Mouse (Mus musculus): ENCODE measurements around the gene Slain1. TPM values are rescaled to one million over a fixed set of nuclear protein-coding genes. Genes with fewer than 3 reads are reported as not detected.
A peak's percentile ranks its signal among the peaks of the same experiment; 100 is the strongest.

Slain1 gene
- polyA plus RNA-seq, 1 experiment from 2014 or later = 3.4 TPM

GRCm38 (mm10) chr14:103657876-103658275 is 7.8 kb downstream of the Slain1 start:
- ATAC-seq (replicated peaks; ENCODE audit: low FRiP score, low read depth) (no peak), DNase-seq (ENCODE audit: low spot score) (no peak)
- H3K4me2 ChIP-seq (ENCODE audit: low read length) = no peak overlapping the region
- no peaks in the 10 kb centered on the region for H3K4me1 ChIP-seq (replicated peaks; ENCODE audit: insufficient read depth, low read length)
- TF ChIP-seq CTCF (IDR thresholded peaks at IDR 0.05; ENCODE audit: low read depth) = no peak
- H3K36me3 ChIP-seq (ENCODE audit: insufficient read depth, low read length) = no peaks in the 10 kb centered on the region
- no peak overlapping the region for H3K9ac ChIP-seq (ENCODE audit: low read depth, low read length)
- H3K27ac ChIP-seq = no peak overlapping the region
- 58% methylated on average over 4 of the region's 4 CpGs for WGBS
- no peaks in the 10 kb centered on the region for H3K9me3 ChIP-seq (replicated peaks; ENCODE audit: low read length)
- H3K27me3 ChIP-seq (ENCODE audit: insufficient read depth, low read length) = no peaks in the 10 kb centered on the region
- no peak overlapping the region for H3K4me3 ChIP-seq (replicated peaks; ENCODE audit: low read depth, low read length)

DNA sequence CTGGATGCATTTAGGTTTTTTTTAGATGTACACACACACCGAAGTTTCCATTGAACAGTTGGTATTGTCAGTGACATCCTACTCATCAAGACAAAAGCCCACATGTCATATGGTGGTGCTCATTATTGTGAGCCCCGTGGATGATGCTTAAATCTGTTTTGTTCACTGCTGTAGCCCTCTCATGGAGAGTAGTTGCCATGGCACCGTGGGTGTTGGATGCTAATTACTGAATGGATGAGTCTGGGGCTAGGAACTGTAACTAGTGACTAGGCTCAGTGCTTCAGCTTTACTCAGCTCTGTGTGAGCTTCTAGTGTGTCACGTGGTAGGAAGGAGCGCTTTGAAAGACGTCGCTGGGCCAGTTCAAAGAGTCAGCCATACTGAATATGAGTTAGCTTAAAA is 13.0 kb downstream of the Slain1 start:
- H3K27ac ChIP-seq = no peak overlapping the region
- no peaks in the 10 kb centered on the region for H3K9me3 ChIP-seq (replicated peaks; ENCODE audit: low read length)
- no peaks in the 10 kb centered on the region for H3K36me3 ChIP-seq (ENCODE audit: insufficient read depth, low read length)
- ATAC-seq (replicated peaks; ENCODE audit: low FRiP score, low read depth) = no peak
- H3K4me2 ChIP-seq (ENCODE audit: low read length) = no peak overlapping the region
- H3K4me1 ChIP-seq (replicated peaks; ENCODE audit: insufficient read depth, low read length) = no peaks in the 10 kb centered on the region
- H3K27me3 ChIP-seq (ENCODE audit: insufficient read depth, low read length) = no peaks in the 10 kb centered on the region
- DNase-seq (ENCODE audit: low spot score) = no peak
- WGBS = 79% methylated on average over 7 of the region's 7 CpGs
- no peak for TF ChIP-seq CTCF (IDR thresholded peaks at IDR 0.05; ENCODE audit: low read depth)
- H3K4me3 ChIP-seq (replicated peaks; ENCODE audit: low read depth, low read length) = no peak overlapping the region
- no peak overlapping the region for H3K9ac ChIP-seq (ENCODE audit: low read depth, low read length)

GRCm38 (mm10) chr14:103664391-103664790 is 14.4 kb downstream of the Slain1 start:
- Histone ChIP-seq H3K36me3 (ENCODE audit: insufficient read depth, low read length) (no peaks in the 10 kb centered on the region), H3K9ac (ENCODE audit: low read depth, low read length) (no peak overlapping the region), H3K4me2 (ENCODE audit: low read length) (no peak overlapping the region), H3K9me3 (replicated peaks; ENCODE audit: low read length) (no peaks in the 10 kb centered on the region), H3K4me1 (replicated peaks; ENCODE audit: insufficient read depth, low read length) (no peaks in the 10 kb centered on the region), H3K27ac (no peak overlapping the region), H3K4me3 (replicated peaks; ENCODE audit: low read depth, low read length) (no peak overlapping the region), H3K27me3 (ENCODE audit: insufficient read depth, low read length) (no peaks in the 10 kb centered on the region)
- ATAC-seq (replicated peaks; ENCODE audit: low FRiP score, low read depth) (no peak), DNase-seq (ENCODE audit: low spot score) (no peak)
- WGBS = 54% methylated on average over 4 of the region's 4 CpGs
- no peak for TF ChIP-seq CTCF (IDR thresholded peaks at IDR 0.05; ENCODE audit: low read depth)

DNA sequence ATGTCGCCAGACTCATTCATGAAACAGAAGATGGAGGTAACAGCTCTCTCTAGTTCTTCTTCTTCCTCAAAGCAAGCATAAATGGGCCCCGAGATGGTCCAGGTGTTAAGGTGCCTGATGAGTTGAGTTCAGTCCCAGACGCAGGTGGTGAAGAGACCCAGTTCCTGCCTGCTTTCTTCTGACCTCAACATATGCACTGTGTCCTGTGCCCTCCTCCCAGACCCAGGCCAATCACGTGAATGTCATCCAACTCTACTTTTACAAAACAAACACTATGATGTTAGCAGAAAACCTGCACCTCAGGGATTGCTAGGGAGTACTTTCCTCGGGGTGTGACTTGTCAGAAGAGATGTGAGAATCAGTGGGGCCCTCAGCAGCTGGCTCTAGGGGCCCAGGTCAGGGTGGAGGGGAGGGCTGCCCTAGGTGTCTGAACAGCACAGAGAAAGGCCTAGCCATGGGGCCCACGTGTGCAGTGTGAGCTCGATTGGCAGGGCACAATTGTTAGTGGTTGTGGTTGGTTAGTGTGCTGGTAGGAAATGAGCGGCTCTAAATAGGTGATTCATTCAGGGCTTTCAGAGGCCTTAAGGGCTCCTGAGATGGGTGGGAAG is 16.4 kb downstream of the Slain1 start:
- no peaks in the 10 kb centered on the region for H3K27me3 ChIP-seq (ENCODE audit: insufficient read depth, low read length)
- TF ChIP-seq CTCF (IDR thresholded peaks at IDR 0.05; ENCODE audit: low read depth) = no peak
- no peak overlapping the region for H3K27ac ChIP-seq
- no peaks in the 10 kb centered on the region for H3K9me3 ChIP-seq (replicated peaks; ENCODE audit: low read length)
- no peaks in the 10 kb centered on the region for H3K4me1 ChIP-seq (replicated peaks; ENCODE audit: insufficient read depth, low read length)
- no peaks in the 10 kb centered on the region for H3K36me3 ChIP-seq (ENCODE audit: insufficient read depth, low read length)
- ATAC-seq (replicated peaks; ENCODE audit: low FRiP score, low read depth) (no peak), DNase-seq (ENCODE audit: low spot score) (no peak)
- no peak overlapping the region for H3K4me3 ChIP-seq (replicated peaks; ENCODE audit: low read depth, low read length)
- no peak overlapping the region for H3K9ac ChIP-seq (ENCODE audit: low read depth, low read length)
- no peak overlapping the region for H3K4me2 ChIP-seq (ENCODE audit: low read length)
- 30% methylated on average over 8 of the region's 8 CpGs for WGBS

DNA sequence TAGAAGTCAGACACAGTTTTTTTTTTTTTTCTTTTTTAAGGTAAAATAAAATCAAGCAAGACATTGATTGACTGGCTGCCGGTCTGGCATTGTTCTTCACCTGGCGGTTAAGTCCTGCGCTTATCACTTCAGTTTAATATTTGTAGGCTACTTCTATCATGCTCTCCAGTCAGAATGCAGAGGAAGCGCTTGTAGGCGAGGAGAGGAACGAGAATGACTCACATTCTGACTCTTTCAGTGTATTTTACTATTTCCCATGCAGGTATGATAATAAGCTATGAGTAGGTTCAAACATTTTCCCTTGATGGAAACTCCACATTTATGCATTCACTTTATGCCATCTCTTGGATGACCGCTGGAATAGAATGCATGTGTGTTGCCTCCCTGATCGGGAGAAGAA is 17.0 kb downstream of the Slain1 start:
- WGBS = 74% methylated on average over 8 of the region's 8 CpGs
- Histone ChIP-seq H3K27me3 (ENCODE audit: insufficient read depth, low read length) (no peaks in the 10 kb centered on the region), H3K9me3 (replicated peaks; ENCODE audit: low read length) (no peaks in the 10 kb centered on the region), H3K27ac (no peak overlapping the region), H3K4me1 (replicated peaks; ENCODE audit: insufficient read depth, low read length) (no peaks in the 10 kb centered on the region), H3K9ac (ENCODE audit: low read depth, low read length) (no peak overlapping the region), H3K4me3 (replicated peaks; ENCODE audit: low read depth, low read length) (no peak overlapping the region), H3K4me2 (ENCODE audit: low read length) (no peak overlapping the region), H3K36me3 (ENCODE audit: insufficient read depth, low read length) (no peaks in the 10 kb centered on the region)
- no peak for DNase-seq (ENCODE audit: low spot score)
- ATAC-seq (replicated peaks; ENCODE audit: low FRiP score, low read depth) = no peak
- TF ChIP-seq CTCF (IDR thresholded peaks at IDR 0.05; ENCODE audit: low read depth) = no peak

GRCm38 (mm10) chr14:103679395-103680217 is 29.6 kb downstream of the Slain1 start:
- Histone ChIP-seq H3K4me3 (replicated peaks; ENCODE audit: low read depth, low read length) (no peak overlapping the region; the same call in 1 of the 2 replicates), H3K36me3 (ENCODE audit: insufficient read depth, low read length) (no peaks in the 10 kb centered on the region), H3K4me2 (ENCODE audit: low read length) (peak overlapping the region; percentile 41), H3K9ac (ENCODE audit: low read depth, low read length) (no peak overlapping the region), H3K27ac (no peak overlapping the region), H3K27me3 (ENCODE audit: insufficient read depth, low read length) (no peaks in the 10 kb centered on the region), H3K4me1 (replicated peaks; ENCODE audit: insufficient read depth, low read length) (no peaks in the 10 kb centered on the region), H3K9me3 (replicated peaks; ENCODE audit: low read length) (no peaks in the 10 kb centered on the region)
- ATAC-seq (replicated peaks; ENCODE audit: low FRiP score, low read depth) = no peak
- DNase-seq (ENCODE audit: low spot score) = peak; percentile 27
- no peak for TF ChIP-seq CTCF (IDR thresholded peaks at IDR 0.05; ENCODE audit: low read depth)
- 39% methylated on average over 18 of the region's 18 CpGs for WGBS

Measured in kidney, postnatal 0 days (tissue).